Mouse (Mus musculus): Measurements from ENCODE around the gene Med19. TPM values are rescaled to one million over a fixed set of nuclear protein-coding genes. Genes with fewer than 3 reads are reported as not detected.
"Not testable (repeated sequence)": the region's sequence is repeated elsewhere in the genome, so short reads cannot be mapped to it uniquely, and the experiment has no call there.

Med19 gene
- total RNA-seq, 2 experiments from 2014 or later: 33.9 to 34.4 TPM

GRCm38 (mm10) chr2:84662866-84663265 is 15.3 kb upstream of the Med19 start:
- DNase-seq (ENCODE audit: low spot score in 2 of 2): peak in 1 of 2 experiments; percentile 32

GRCm38 (mm10) chr2:84666081-84666480 is 12.1 kb upstream of the Med19 start:
- no peak for DNase-seq (ENCODE audit: low spot score in 2 of 2)

- DNase-seq (ENCODE audit: low spot score in 2 of 2): peak in 1 of 2 experiments; percentile 15
These were observed 8.2 kb upstream of the Med19 start for GRCm38 (mm10) chr2:84669828-84670568.

GRCm38 (mm10) chr2:84670569-84670933 is 7.7 kb upstream of the Med19 start, which contains the start of gene Selenoh:
Selenoh (minus strand) TSS chr2:84670770.
- DNase-seq (ENCODE audit: low spot score in 2 of 2): peak; percentile 83 to 91

- DNase-seq (ENCODE audit: low spot score in 2 of 2): not testable (repeated sequence)
These were observed 6.7 kb upstream of the Med19 start for GRCm38 (mm10) chr2:84671535-84671934.

DNA sequence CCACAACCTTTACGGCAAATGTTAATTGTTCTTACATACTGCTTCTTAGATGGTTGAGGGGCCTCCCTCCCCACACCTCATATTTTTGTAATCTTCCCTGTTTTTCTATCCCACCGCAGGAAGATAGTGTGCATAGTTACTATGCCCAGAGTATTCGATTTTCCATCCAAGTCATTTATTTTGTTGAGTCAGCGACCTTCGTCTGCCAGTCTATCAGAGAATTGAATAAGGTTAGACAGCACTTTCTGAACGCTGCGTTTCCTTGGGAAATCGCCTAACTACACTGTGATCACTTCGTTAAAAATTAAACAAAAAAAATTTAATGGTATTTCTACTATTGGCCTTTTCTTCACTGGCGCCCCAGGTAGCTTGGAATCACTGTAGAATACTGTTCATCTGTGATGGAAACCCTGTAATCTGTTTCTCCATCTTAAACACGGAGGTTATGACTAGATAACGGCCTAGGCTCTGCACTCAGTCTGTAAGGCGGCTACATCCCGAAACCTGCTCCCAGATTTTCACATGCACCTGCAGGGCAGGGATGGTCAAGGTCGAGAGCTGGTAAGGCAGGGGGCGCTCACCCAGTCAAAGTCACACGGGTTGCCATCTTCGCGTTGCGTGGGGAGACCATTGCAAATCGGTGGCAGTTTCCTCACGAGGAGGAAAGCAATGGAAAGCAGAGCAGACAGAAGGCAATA is 783 bp upstream of the Med19 start:
- no peak for DNase-seq (ENCODE audit: low spot score in 2 of 2)

GRCm38 (mm10) chr2:84679016-84679415 is 814 bp downstream of the Med19 start, which contains the start of gene Tmx2:
Tmx2 (minus strand) TSS chr2:84679140.
- no peak for DNase-seq (ENCODE audit: low spot score in 2 of 2)

GRCm38 (mm10) chr2:84682605-84683183 is 4.5 kb downstream of the Med19 start:
- DNase-seq (ENCODE audit: low spot score in 2 of 2): no peak

DNA sequence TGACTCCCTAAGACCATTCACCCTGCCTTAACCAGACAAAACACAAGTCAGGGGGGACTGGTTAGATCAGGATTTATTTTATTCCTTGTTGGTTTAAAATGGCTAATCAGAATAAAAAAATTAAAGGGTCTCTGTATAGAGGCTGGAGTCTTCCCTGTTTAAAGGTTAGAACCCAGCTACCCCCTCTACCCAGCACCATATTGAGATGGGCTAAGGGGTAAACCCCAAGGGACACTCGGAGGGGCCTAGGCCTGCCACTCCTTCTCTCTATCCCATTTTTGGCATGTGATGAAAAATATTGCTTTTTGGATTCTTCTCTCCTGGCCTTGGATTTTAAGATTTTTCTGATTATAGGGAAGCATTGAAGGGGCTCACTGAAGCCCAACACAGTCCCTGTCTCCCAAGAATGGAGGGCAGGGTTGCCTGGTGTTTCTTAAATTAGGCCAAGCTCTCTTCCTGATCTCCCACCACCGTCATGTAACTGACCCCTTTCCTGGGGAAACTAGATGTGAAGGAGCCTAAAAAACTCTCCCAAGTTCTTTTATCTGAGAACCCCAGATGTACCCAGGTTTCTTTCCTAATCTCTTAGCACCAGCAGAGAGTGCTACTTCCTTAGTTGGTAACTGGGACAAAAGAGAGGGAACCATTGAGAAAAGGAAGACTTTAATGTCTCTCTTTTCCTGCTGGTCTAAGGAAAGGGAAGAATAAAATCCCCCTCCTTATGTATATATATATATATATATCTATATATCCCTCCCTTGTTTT is 10.1 kb downstream of the Med19 start:
- no peak for DNase-seq (ENCODE audit: low spot score in 2 of 2)

DNA sequence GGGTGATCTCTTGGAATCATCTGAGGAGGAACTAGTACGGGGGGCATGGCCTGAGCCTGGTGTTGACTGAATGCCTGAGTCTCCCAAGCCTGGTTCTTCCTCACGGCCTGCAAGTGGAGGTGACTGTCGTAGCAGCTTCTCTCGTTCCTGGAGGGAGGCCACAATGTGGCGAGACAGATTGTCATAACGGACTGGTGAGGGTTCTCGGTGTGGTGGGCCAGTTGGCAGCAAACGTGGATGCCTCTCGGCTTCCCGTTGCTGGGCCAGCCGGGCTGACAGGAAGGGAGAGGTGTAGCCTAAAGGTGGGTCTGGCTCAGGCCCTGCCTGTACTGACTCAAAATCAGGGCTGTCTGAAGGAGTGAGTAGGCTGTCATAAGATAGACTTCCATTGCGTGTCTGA is 11.8 kb downstream of the Med19 start:
- no peak for DNase-seq (ENCODE audit: low spot score in 2 of 2)

DNA sequence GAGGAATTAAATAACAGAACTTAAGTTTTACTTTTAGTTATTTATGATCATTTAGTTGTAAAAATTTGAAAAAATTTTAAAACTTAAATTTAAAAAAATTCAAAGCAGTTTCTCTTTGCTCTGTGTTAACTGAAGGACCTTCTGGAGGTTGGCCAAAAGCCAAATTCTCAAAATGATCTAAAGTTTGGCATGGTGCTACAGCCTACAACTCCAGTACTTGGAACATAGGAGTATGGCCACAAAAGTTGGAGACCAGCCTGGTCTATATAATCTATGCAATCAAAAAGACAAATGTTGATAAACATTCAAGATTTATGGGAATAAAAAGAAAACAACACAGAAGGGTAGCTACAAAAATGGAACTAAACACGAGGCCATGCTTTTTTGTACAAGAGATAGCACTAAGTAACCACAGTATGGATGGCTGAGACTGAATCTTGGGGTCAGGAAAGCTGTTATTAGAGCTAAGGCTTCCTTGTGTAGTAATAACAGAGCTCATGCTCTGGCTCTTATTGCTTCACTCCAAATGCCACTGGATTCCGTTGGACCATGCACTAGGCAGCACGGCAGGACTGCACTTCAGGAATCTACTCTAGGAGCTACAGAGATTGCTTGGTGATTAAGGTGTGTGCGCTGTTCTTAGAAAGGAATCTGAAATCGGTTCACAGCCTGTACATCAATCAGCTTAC is 16.9 kb downstream of the Med19 start:
- DNase-seq (ENCODE audit: low spot score in 2 of 2): no peak

DNA sequence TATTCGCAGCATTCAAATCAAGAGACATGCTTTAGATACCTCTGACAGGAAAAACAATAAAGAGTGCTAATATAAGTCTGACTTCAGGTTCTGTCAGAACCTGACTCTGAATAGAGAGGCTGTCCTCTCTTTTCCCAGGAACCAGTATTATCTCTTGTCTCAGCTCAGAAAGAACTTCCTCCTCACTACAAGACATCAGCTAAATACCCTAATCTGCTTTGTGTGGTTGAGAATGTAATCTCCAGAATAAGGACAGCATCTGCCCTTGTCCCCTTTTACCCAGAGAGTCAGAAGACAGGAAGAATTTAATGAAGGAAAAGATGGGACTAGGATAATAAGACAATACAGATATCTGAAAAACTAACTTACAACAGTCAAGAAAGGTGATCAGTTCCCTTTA is 25.3 kb downstream of the Med19 start:
- no peak for DNase-seq (ENCODE audit: low spot score in 2 of 2)

GRCm38 (mm10) chr2:84704329-84704728 is 26.1 kb downstream of the Med19 start:
- DNase-seq (ENCODE audit: low spot score in 2 of 2): no peak

GRCm38 (mm10) chr2:84705295-84705694 is 27.1 kb downstream of the Med19 start:
- DNase-seq (ENCODE audit: low spot score in 2 of 2): no peak

GRCm38 (mm10) chr2:84707523-84707922 is 29.3 kb downstream of the Med19 start:
- no peak for DNase-seq (ENCODE audit: low spot score in 2 of 2)

- DNase-seq (ENCODE audit: low spot score in 2 of 2): no peak
These were observed 33.7 kb downstream of the Med19 start for GRCm38 (mm10) chr2:84711898-84712297.

DNA sequence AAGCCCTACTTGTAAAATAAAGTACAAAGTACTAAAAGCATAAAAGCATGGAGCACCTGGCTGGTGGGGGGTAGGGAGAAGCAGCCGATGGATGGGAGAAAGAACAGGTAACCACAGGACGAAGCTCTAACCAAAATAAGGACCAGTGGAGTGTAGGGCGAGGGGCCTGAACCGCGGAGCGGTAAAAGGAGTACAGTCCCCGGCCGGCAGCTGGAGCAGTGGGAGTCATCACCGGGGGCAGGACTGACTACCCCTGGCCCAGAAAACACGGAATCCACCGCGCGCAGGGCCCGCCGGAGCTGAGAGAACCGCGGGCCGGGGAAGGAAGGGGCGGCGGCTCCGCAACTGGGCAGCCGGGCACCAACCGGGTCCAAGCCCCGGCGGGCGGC is 36.2 kb downstream of the Med19 start:
- no peak for DNase-seq (ENCODE audit: low spot score in 2 of 2)

DNA sequence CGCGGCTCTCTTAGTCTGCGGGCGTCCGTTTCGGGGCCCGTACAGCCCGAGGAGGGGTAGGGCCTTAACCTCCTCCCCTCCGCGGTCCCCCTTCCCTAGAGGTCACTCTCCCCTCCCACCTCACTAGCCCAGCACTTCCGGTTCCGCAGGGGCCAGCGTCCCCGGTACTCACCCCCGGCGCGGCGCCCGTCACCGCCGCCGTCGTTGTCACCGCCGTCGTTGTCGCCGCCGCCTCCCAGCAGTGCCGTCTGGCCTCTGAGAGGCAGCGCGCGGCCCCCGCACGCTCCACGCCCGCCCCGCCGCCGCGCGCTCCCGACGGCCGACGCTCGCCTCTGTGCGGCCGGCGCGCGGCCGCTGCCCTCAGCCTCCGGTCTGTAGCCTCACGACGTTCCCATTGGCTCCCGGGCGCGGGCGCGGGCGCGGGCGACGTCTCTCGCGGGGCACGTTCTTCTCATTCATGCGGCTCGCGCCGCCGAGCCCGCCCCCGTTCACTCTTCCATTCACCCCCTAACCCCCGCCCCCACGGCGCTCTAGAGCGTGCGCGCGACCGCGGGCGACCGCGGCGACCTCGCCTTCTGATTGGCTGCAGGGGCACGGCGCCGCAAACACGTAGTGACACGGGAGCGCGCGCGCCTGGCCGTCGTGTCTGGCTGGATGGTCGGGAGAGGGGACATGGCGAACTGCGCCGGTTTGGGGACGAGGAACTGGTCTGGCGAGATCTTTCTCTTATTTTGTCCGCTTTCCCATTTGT is 36.8 kb downstream of the Med19 start, which contains the start of gene Zdhhc5:
Zdhhc5 (minus strand) TSS at position 370 of the 751 bp plus-strand sequence.
- peak; percentile 97 to 99 for DNase-seq (ENCODE audit: low spot score in 2 of 2)

DNA sequence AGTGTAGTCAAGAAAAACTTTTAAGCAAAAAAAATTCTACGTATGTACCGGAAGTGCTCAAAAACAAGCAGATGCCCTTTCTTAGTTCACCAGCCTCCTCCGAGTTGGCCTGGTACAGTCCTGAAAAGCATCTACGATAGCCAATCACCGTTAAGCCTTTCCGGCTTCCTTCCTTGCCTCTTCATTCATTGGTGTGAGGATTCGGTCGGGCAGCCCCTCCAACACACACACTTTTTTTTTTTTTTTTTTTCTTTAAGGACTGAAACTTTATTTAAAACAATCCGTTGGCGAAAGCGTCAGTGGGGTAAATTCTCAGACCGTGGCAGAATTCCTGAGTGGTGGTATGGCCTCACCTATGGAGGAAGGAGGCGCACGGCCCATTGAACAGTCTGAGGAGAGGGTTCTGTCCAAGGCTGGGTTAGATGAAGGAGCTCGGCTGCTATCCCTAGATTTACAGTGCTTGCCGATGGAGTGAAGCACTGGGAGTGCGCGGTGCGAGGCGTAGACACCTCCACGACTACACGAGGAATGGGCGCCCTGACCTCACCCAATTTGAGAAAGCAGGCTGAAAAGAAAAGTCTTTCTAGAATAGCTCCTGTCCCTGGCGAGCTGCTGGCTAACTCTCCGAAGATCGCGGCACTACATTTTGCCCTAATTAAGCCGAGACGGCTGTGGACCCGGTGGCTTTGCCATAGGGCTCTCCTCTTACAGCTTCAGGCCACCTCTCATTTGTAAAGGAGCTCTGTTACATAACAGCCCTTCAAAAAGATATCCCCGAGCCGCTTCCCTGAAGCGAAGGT is 37.6 kb downstream of the Med19 start:
- DNase-seq (ENCODE audit: low spot score in 2 of 2): peak in 1 of 2 experiments; percentile 77
